Mouse (Mus musculus) heart, embryonic 11.5 days (tissue): ENCODE measurements around the gene Diaph3. TPM values are rescaled to one million over a fixed set of nuclear protein-coding genes. Genes with fewer than 3 reads are reported as not detected.

Experiments
- ATAC-seq: fragments of 200-750 bp; cut with Nextera tagmentation; replicated peaks from 2 replicates; pipeline ENCODE4 v1.8.0; 2017; ENCODE audit warnings: moderate library complexity; ENCODE audit not compliant: insufficient number of reproducible peaks, low FRiP score, low TSS enrichment
- H3K27ac ChIP-seq: fragments of 300-500 bp; sonication (generic); 2 replicates; pipeline ENCODE4 v1.5.1; 2014; ENCODE audit warnings: mild to moderate bottlenecking, low read depth, low read length
- H3K27me3 ChIP-seq: fragments of 300-500 bp; sonication (generic); 2 replicates; pipeline ENCODE4 v1.6.1; 2014; ENCODE audit warnings: mild to moderate bottlenecking, low read length, mixed read lengths; ENCODE audit not compliant: control insufficient read depth, insufficient read depth
- H3K36me3 ChIP-seq: fragments of 300-500 bp; sonication (generic); 2 replicates; pipeline ENCODE4 v1.6.1; 2014; ENCODE audit warnings: mild to moderate bottlenecking, low read length, moderate library complexity, mixed read lengths; ENCODE audit not compliant: control insufficient read depth, insufficient read depth
- H3K4me1 ChIP-seq: fragments of 300-500 bp; sonication (generic); 2 replicates; pipeline ENCODE4 v1.6.1; 2014; ENCODE audit warnings: low read length; ENCODE audit not compliant: control insufficient read depth, insufficient read depth
- H3K4me2 ChIP-seq: fragments of 300-500 bp; sonication (generic); 2 replicates; pipeline ENCODE4 v1.6.1; 2014; ENCODE audit warnings: mild to moderate bottlenecking, moderate library complexity
- H3K4me3 ChIP-seq: fragments of 300-500 bp; sonication (generic); 2 replicates; pipeline ENCODE4 v1.5.1; 2014; ENCODE audit warnings: low read depth, low read length
- H3K9ac ChIP-seq: fragments of 300-500 bp; sonication (generic); 2 replicates; pipeline ENCODE4 v1.6.1; 2014; ENCODE audit warnings: mild to moderate bottlenecking, low read depth, low read length, moderate library complexity
- H3K9me3 ChIP-seq: fragments of 300-500 bp; sonication (generic); replicated peaks from 2 replicates; pipeline ENCODE4 v1.6.1; 2016; ENCODE audit warnings: low read length; ENCODE audit not compliant: control insufficient read depth
- WGBS: fragments of 180-500 bp; shearing (Covaris S2); extraction: QIAGEN DNeasy Blood & Tissue Kit; methylation state at CpG from one replicate; pipeline ENCODE4 v1.1.7; 2014; ENCODE audit not compliant: insufficient replicate concordance; 5-methylcytosine and 5-hydroxymethylcytosine counted together
- polyA plus RNA-seq: library from polyadenylated mRNA; unstranded; fragments of >200 nt; fragmentation: Nextera tagmentation; extraction: Ambion mirVana; gene quantifications from 2 replicates; pipeline ENCODE4 v1.2.1, GENCODE M21; 2014

The Diaph3 gene
- polyA plus RNA-seq, 1 experiment from 2014 or later, result 24.2 TPM

GRCm38 (mm10) chr14:87140327-87140962, 590 bp downstream of the Diaph3 start:
- peak overlapping the region; percentile 87 for H3K9ac ChIP-seq
- H3K4me1 ChIP-seq, result no peaks in the 10 kb centered on the region
- ATAC-seq, result peak; percentile 32
- H3K4me3 ChIP-seq, result peak overlapping the region; percentile 84
- no peaks in the 10 kb centered on the region for H3K9me3 ChIP-seq
- WGBS, result 3% methylated on average over 17 of the region's 17 CpGs
- H3K27me3 ChIP-seq, result no peaks in the 10 kb centered on the region
- peak overlapping the region; percentile 83 for H3K4me2 ChIP-seq
- peak overlapping the region; percentile 76 for H3K27ac ChIP-seq
- H3K36me3 ChIP-seq, result no peaks in the 10 kb centered on the region

- Histone ChIP-seq H3K27ac (no peak overlapping the region), H3K4me2 (no peak overlapping the region), H3K9me3 (no peaks in the 10 kb centered on the region), H3K4me3 (no peak overlapping the region), H3K4me1 (no peaks in the 10 kb centered on the region; the same call in 1 of the 2 replicates), H3K36me3 (no peaks in the 10 kb centered on the region), H3K27me3 (no peaks in the 10 kb centered on the region), H3K9ac (no peak overlapping the region)
- ATAC-seq, result no peak
- 84% methylated on average over 6 of the region's 6 CpGs for WGBS
Measured at GRCm38 (mm10) chr14:87126076-87126639, 14.9 kb downstream of the Diaph3 start.

- 79% methylated on average over 5 of the region's 5 CpGs for WGBS
- Histone ChIP-seq H3K27ac (no peak overlapping the region), H3K4me2 (no peak overlapping the region), H3K4me3 (no peak overlapping the region), H3K4me1 (no peaks in the 10 kb centered on the region; the same call in 1 of the 2 replicates), H3K27me3 (no peaks in the 10 kb centered on the region), H3K9ac (no peak overlapping the region), H3K36me3 (no peaks in the 10 kb centered on the region), H3K9me3 (no peaks in the 10 kb centered on the region)
- no peak for ATAC-seq
Measured at GRCm38 (mm10) chr14:87125492-87125891, 15.5 kb downstream of the Diaph3 start.

GRCm38 (mm10) chr14:87123091-87123490, 17.9 kb downstream of the Diaph3 start:
- WGBS, result 90% methylated on average over 15 of the region's 15 CpGs
- no peaks in the 10 kb centered on the region; the same call in 1 of the 2 replicates for H3K4me1 ChIP-seq
- no peaks in the 10 kb centered on the region for H3K9me3 ChIP-seq
- no peak for ATAC-seq
- H3K27ac ChIP-seq, result no peak overlapping the region
- no peak overlapping the region for H3K4me3 ChIP-seq
- no peaks in the 10 kb centered on the region for H3K27me3 ChIP-seq
- no peak overlapping the region for H3K4me2 ChIP-seq
- H3K9ac ChIP-seq, result no peak overlapping the region
- no peaks in the 10 kb centered on the region for H3K36me3 ChIP-seq

- Histone ChIP-seq H3K9ac (no peak overlapping the region), H3K4me3 (no peak overlapping the region), H3K27me3 (no peaks in the 10 kb centered on the region), H3K27ac (no peak overlapping the region), H3K4me2 (no peak overlapping the region), H3K9me3 (no peaks in the 10 kb centered on the region), H3K4me1 (no peaks in the 10 kb centered on the region; the same call in 1 of the 2 replicates), H3K36me3 (no peaks in the 10 kb centered on the region)
- 82% methylated on average over 6 of the region's 6 CpGs for WGBS
- no peak for ATAC-seq
Measured at GRCm38 (mm10) chr14:87121868-87122267, 19.2 kb downstream of the Diaph3 start.

- Histone ChIP-seq H3K9ac (no peak overlapping the region), H3K36me3 (no peaks in the 10 kb centered on the region), H3K4me2 (no peak overlapping the region), H3K27me3 (no peaks in the 10 kb centered on the region), H3K4me1 (peaks cover 12% of the 10 kb centered on the region), H3K9me3 (no peaks in the 10 kb centered on the region), H3K27ac (no peak overlapping the region), H3K4me3 (no peak overlapping the region)
- ATAC-seq, result no peak
- 17% methylated on average over 2 of the region's 2 CpGs for WGBS
Measured at GRCm38 (mm10) chr14:87110634-87111033, 30.4 kb downstream of the Diaph3 start.

- 52% methylated on average over 1 of the region's 1 CpGs for WGBS
- Histone ChIP-seq H3K27ac (no peak overlapping the region), H3K27me3 (no peaks in the 10 kb centered on the region), H3K9me3 (no peaks in the 10 kb centered on the region), H3K4me3 (no peak overlapping the region), H3K4me2 (no peak overlapping the region), H3K4me1 (no peaks in the 10 kb centered on the region), H3K36me3 (no peaks in the 10 kb centered on the region), H3K9ac (no peak overlapping the region)
- no peak for ATAC-seq
Measured at GRCm38 (mm10) chr14:87099380-87100088, 41.5 kb downstream of the Diaph3 start.

- ATAC-seq, result no peak
- WGBS, result 78% methylated on average over 2 of the region's 2 CpGs
- Histone ChIP-seq H3K4me2 (no peak overlapping the region), H3K27ac (no peak overlapping the region), H3K4me3 (no peak overlapping the region), H3K27me3 (no peaks in the 10 kb centered on the region), H3K4me1 (no peaks in the 10 kb centered on the region), H3K9me3 (no peaks in the 10 kb centered on the region), H3K36me3 (no peaks in the 10 kb centered on the region), H3K9ac (no peak overlapping the region)
Measured at GRCm38 (mm10) chr14:87098093-87098492, 42.9 kb downstream of the Diaph3 start.
